Comparison of ENCODE assay signal across 8 mouse cellular contexts in the genomic region with DNA sequence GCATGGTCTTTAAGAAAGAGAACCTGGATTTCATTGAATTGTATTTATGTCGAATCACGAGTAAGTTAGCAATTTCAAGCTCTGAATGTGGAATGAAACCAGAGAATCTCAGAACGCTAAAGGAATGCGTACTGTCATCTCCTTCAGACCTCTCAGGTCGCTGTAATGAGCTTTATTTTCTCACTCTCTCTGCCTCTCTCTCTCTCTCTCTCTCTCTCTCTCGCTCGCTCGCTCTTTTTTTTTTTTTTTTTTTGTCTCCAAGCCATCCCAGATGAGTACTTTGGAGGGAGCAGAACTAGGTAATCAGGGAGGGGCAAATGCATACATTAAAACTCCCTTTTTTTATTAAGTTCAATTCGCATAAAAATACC. TPM values are rescaled to one million over a fixed set of nuclear protein-coding genes. Genes with fewer than 3 reads are reported as not detected.
A peak's percentile ranks its signal among the peaks of the same experiment; 100 is the strongest.
DNase-seq lines count a peak whose midpoint lies in the region; ATAC-seq and TF ChIP-seq lines count a peak whose summit lies in the region.

No protein-coding gene starts in this region.

- 1% methylated on average over 9 of the region's 9 CpGs for WGBS in heart, embryonic 10.5 days
- 1% methylated on average over 9 of the region's 9 CpGs for WGBS in forebrain, embryonic 15.5 days
- 0% methylated on average over 6 of the region's 9 CpGs for WGBS in liver, embryonic 16.5 days (ENCODE audit: insufficient replicate concordance)

- peak overlapping the region; percentile 38 for H3K9ac ChIP-seq in forebrain, embryonic 15.5 days (replicated peaks)
- H3K9ac ChIP-seq in liver, embryonic 16.5 days (ENCODE audit: low read depth, low read length) = peak overlapping the region; percentile 60

- ATAC-seq in forebrain, embryonic 15.5 days (replicated peaks) = peak; percentile 67
- no peak for ATAC-seq in liver, embryonic 16.5 days (ENCODE audit: low read depth)

- H3K4me1 ChIP-seq in heart, embryonic 10.5 days = peaks cover 34% of the 10 kb centered on the region
- peaks cover 15% of the 10 kb centered on the region for H3K4me1 ChIP-seq in E14TG2a.4 (replicated peaks; ENCODE audit: low read depth, low read length)
- peaks cover 18% of the 10 kb centered on the region for H3K4me1 ChIP-seq in forebrain, embryonic 15.5 days
- peaks cover 8% of the 10 kb centered on the region for H3K4me1 ChIP-seq in liver, embryonic 16.5 days (ENCODE audit: control insufficient read depth, low read depth, low read length)

- peak overlapping the region; percentile 86 for H3K27ac ChIP-seq in heart, embryonic 10.5 days
- peak overlapping the region; percentile 77 for H3K27ac ChIP-seq in forebrain, embryonic 15.5 days (replicated peaks)
- H3K27ac ChIP-seq in liver, embryonic 16.5 days (ENCODE audit: low read length) = peak overlapping the region; percentile 69; the same call in 1 of the 2 replicates

- no peaks in the 10 kb centered on the region for H3K9me3 ChIP-seq in heart, embryonic 10.5 days
- no peaks in the 10 kb centered on the region for H3K9me3 ChIP-seq in E14TG2a.4 (ENCODE audit: low read length)
- H3K9me3 ChIP-seq in forebrain, embryonic 15.5 days = no peaks in the 10 kb centered on the region
- no peaks in the 10 kb centered on the region for H3K9me3 ChIP-seq in liver, embryonic 16.5 days (replicated peaks; ENCODE audit: control insufficient read depth, low read length)

- peak overlapping the region; percentile 73 for H3K4me3 ChIP-seq in heart, embryonic 10.5 days
- peak overlapping the region; percentile 86 for H3K4me3 ChIP-seq in E14TG2a.4 (replicated peaks; ENCODE audit: low read length)
- H3K4me3 ChIP-seq in forebrain, embryonic 15.5 days = peak overlapping the region; percentile 74
- peak overlapping the region; percentile 69 for H3K4me3 ChIP-seq in liver, embryonic 16.5 days (ENCODE audit: low read depth, low read length)

- peaks cover 26% of the 10 kb centered on the region for H3K36me3 ChIP-seq in heart, embryonic 10.5 days
- peaks cover 30% of the 10 kb centered on the region for H3K36me3 ChIP-seq in E14TG2a.4 (ENCODE audit: insufficient read depth, low read length)
- H3K36me3 ChIP-seq in forebrain, embryonic 15.5 days = peaks cover 9% of the 10 kb centered on the region; the same call in 1 of the 2 replicates
- no peaks in the 10 kb centered on the region for H3K36me3 ChIP-seq in liver, embryonic 16.5 days (ENCODE audit: control insufficient read depth, insufficient read depth)

- TF ChIP-seq CTCF in E14TG2a.4 (conservative IDR thresholded peaks at IDR 0.05; ENCODE audit: low read length) = no peak

- no peaks in the 10 kb centered on the region for H3K27me3 ChIP-seq in heart, embryonic 10.5 days (ENCODE audit: insufficient read depth, poor library complexity, severe bottlenecking)
- no peaks in the 10 kb centered on the region for H3K27me3 ChIP-seq in E14TG2a.4 (ENCODE audit: insufficient read depth, low read length)
- H3K27me3 ChIP-seq in forebrain, embryonic 15.5 days = no peaks in the 10 kb centered on the region
- H3K27me3 ChIP-seq in liver, embryonic 16.5 days (ENCODE audit: control insufficient read depth, insufficient read depth, low read depth, low read length) = no peaks in the 10 kb centered on the region

- H3K4me2 ChIP-seq in forebrain, embryonic 15.5 days (replicated peaks) = peak overlapping the region; percentile 67
- H3K4me2 ChIP-seq in liver, embryonic 16.5 days (ENCODE audit: low read depth, low read length) = peak overlapping the region; percentile 94

- no peak for DNase-seq in heart, embryonic 10.5 days (ENCODE audit: low spot score)
- DNase-seq in heart, adult 11 months = no peak
- DNase-seq in left cerebral cortex, adult 8-10 months (ENCODE audit: low spot score in 2 of 2) = no peak
- no peak for DNase-seq in cerebellum, postnatal 14 days
- DNase-seq in thymus, postnatal 36 days = no peak

RNA-seq across cellular contexts. Expression of a gene that starts 0.5 kb away (rescaled TPM):
- polyA plus RNA-seq in heart, embryonic 10.5 days (2016; fragmentation: Nextera tagmentation; extraction: Ambion mirVana) = 27.8 and 30.4 TPM in 2 replicates
- 15.2 and 17.6 TPM in 2 replicates for polyA plus RNA-seq in forebrain, embryonic 15.5 days (2015; fragmentation: Nextera tagmentation; extraction: Ambion mirVana)
- polyA plus RNA-seq in liver, embryonic 16.5 days (2015; fragmentation: Nextera tagmentation; extraction: Ambion mirVana) = 11.9 and 12.3 TPM in 2 replicates
- 10 to 100 TPM; 15.9 to 19.6 (median 19.0) TPM for total RNA-seq in left cerebral cortex, adult 8-10 months (2022)

RNA-seq across cellular contexts. Expression of a gene that starts 41.1 kb away (rescaled TPM):
- polyA plus RNA-seq in heart, embryonic 10.5 days (2016; fragmentation: Nextera tagmentation; extraction: Ambion mirVana) = not detected in 2 replicates
- polyA plus RNA-seq in forebrain, embryonic 15.5 days (2015; fragmentation: Nextera tagmentation; extraction: Ambion mirVana) = 1.1 and 1.9 TPM in 2 replicates
- not detected in 2 replicates for polyA plus RNA-seq in liver, embryonic 16.5 days (2015; fragmentation: Nextera tagmentation; extraction: Ambion mirVana)
- total RNA-seq in left cerebral cortex, adult 8-10 months (2022) = 10 to 100 TPM; 17.1 to 20.5 (median 18.0) TPM
